Mouse (Mus musculus) lung, embryonic 14.5 days (tissue): ENCODE measurements around the gene Smg6. TPM values are rescaled to one million over a fixed set of nuclear protein-coding genes. Genes with fewer than 3 reads are reported as not detected.
"Not testable (repeated sequence)": the region's sequence is repeated elsewhere in the genome, so short reads cannot be mapped to it uniquely, and the experiment has no call there.

Experiments
- ATAC-seq: fragments of 200-750 bp; cut with Nextera tagmentation; 2 replicates; pipeline ENCODE4 v1.8.0; 2017; ENCODE audit warnings: mild to moderate bottlenecking, moderate TSS enrichment, moderate library complexity; ENCODE audit not compliant: insufficient read depth
- DNase-seq: peaks from one replicate; pipeline ENCODE4 v3.0.0-alpha.2; 2015
- H3K27ac ChIP-seq: fragments of 300-500 bp; sonication (generic); 2 replicates; pipeline ENCODE4 v1.5.1; 2014; ENCODE audit warnings: low read depth, mild to moderate bottlenecking, moderate library complexity
- H3K27me3 ChIP-seq: fragments of 300-500 bp; sonication (generic); 2 replicates; pipeline ENCODE4 v1.6.1; 2014; ENCODE audit warnings: low read length, control low read depth; ENCODE audit not compliant: insufficient read depth
- H3K36me3 ChIP-seq: fragments of 300-500 bp; sonication (generic); 2 replicates; pipeline ENCODE4 v1.6.1; 2014; ENCODE audit warnings: control low read depth; ENCODE audit not compliant: insufficient read depth
- H3K4me1 ChIP-seq: fragments of 300-500 bp; sonication (generic); 2 replicates; pipeline ENCODE4 v1.6.1; 2014; ENCODE audit warnings: antibody characterized with exemption, control low read depth; ENCODE audit not compliant: insufficient read depth
- H3K4me2 ChIP-seq: fragments of 300-500 bp; sonication (generic); 2 replicates; pipeline ENCODE4 v1.6.1; 2014; ENCODE audit warnings: mild to moderate bottlenecking
- H3K4me3 ChIP-seq: fragments of 300-500 bp; sonication (generic); 2 replicates; pipeline ENCODE4 v1.5.1; 2014; ENCODE audit warnings: low read depth, low read length
- H3K9ac ChIP-seq: fragments of 300-500 bp; sonication (generic); 2 replicates; pipeline ENCODE4 v1.6.1; 2014
- H3K9me3 ChIP-seq: fragments of 300-500 bp; sonication (generic); 2 replicates; pipeline ENCODE4 v1.6.1; 2016; ENCODE audit warnings: low read depth, low read length, control low read depth
- CTCF ChIP-seq: IDR thresholded peaks from 2 replicates; pipeline ENCODE4 v1.5.1; 2016; ENCODE audit warnings: antibody characterized with exemption, low read depth
- WGBS: fragments of 180-500 bp; shearing (Covaris S2); extraction: QIAGEN DNeasy Blood & Tissue Kit; methylation state at CpG from one replicate; pipeline ENCODE4 v1.1.7; 2014; 5-methylcytosine and 5-hydroxymethylcytosine counted together
- polyA plus RNA-seq: library from polyadenylated mRNA; unstranded; fragments of >200 nt; fragmentation: Nextera tagmentation; extraction: Ambion mirVana; gene quantifications from 2 replicates; pipeline ENCODE4 v1.2.1, GENCODE M21; 2014

Smg6 gene
- polyA plus RNA-seq, 1 experiment from 2014 or later: 16.4 TPM

DNA sequence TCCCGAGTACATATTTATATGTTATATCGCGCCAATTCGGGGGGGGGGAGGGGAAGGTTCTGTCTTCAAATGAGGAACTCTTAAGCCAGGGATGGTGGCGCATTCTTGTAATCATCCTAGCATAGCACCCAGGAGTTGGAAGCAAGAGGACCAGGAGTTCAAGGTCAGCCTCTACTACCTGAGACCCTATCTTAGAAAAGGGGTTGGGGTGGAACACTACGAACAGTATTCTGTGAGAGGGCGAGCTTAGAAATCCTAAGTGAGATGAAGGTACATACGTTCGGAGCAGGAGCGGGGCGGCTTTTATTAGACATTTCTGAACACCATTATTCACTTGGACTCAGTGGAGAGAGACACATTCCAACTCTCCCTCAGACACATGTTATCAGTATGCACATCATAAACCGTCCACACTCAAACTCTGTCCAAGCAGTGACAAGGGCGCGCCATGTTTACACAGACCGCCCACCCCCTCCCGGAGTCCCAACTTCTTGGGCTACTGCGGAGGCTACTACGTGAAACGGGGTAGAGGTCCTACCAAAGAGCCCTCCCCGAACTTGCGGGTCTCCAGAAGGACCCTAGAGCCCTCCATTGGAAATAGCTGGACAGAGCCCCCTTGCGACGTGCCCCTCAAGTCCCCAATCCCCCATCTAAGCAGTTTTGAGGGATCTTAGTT lies 243.9 kb downstream of the Smg6 start, which contains the start of gene Hic1:
Hic1 (minus strand) TSS at position 115 of the 676 bp plus-strand sequence.
- Histone ChIP-seq H3K36me3 (peaks cover 32% of the 10 kb centered on the region), H3K4me3 (peak within 1 kb of the TSS; percentile 77), H3K27me3 (peaks cover 79% of the 10 kb centered on the region), H3K9me3 (no peaks in the 10 kb centered on the region), H3K27ac (peak within 1 kb of the TSS; percentile 95), H3K9ac (peak within 1 kb of the TSS; percentile 91), H3K4me2 (peak within 1 kb of the TSS; percentile 76), H3K4me1 (peaks cover 2% of the 10 kb centered on the region)
- ATAC-seq: no peak
- peak; percentile 69 for DNase-seq
- 2% methylated on average over 23 of the region's 23 CpGs for WGBS
- TF ChIP-seq CTCF: no peak

DNA sequence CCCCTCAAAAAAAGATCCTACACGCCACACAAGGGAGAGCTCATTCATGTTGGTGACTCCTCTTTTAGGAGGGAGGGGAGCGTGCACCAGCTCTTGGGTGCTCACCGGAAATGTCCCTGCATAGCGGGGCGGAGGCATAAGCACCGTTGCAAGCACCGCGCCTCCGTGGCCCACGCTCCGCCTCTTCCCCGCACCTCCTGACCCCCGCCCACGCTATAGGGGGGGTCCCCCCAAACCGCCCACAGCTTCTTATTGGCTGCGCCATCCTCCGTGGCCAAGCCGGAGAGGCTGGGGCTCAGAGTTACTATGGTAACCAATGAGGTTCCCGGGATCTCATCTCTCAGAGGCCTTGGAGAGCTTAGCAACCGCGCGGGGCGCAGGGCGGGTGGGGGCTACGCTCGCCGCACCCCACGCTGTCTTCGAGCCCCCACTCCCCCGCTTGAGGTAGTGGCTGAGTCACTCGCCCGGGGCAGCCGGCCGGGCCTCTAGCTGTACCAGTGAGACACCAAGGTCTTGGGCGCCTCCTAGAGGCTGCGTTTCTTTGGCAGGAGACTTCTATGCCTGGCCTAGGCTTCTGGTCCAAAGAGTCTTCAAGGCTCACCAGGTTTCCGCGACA lies 244.6 kb downstream of the Smg6 start:
- peak overlapping the region; percentile 77 for H3K4me3 ChIP-seq
- H3K4me2 ChIP-seq: peak overlapping the region; percentile 76
- H3K9ac ChIP-seq: no peak overlapping the region
- WGBS: under 1% methylated on average over 38 of the region's 38 CpGs
- DNase-seq (peak; percentile 98), ATAC-seq (peak; percentile 45)
- TF ChIP-seq CTCF: peak; percentile 77
- peaks cover 2% of the 10 kb centered on the region for H3K4me1 ChIP-seq
- peaks cover 25% of the 10 kb centered on the region for H3K36me3 ChIP-seq
- peaks cover 72% of the 10 kb centered on the region for H3K27me3 ChIP-seq
- H3K9me3 ChIP-seq: no peaks in the 10 kb centered on the region
- peak overlapping the region; percentile 33; the same call in 1 of the 2 replicates for H3K27ac ChIP-seq

DNA sequence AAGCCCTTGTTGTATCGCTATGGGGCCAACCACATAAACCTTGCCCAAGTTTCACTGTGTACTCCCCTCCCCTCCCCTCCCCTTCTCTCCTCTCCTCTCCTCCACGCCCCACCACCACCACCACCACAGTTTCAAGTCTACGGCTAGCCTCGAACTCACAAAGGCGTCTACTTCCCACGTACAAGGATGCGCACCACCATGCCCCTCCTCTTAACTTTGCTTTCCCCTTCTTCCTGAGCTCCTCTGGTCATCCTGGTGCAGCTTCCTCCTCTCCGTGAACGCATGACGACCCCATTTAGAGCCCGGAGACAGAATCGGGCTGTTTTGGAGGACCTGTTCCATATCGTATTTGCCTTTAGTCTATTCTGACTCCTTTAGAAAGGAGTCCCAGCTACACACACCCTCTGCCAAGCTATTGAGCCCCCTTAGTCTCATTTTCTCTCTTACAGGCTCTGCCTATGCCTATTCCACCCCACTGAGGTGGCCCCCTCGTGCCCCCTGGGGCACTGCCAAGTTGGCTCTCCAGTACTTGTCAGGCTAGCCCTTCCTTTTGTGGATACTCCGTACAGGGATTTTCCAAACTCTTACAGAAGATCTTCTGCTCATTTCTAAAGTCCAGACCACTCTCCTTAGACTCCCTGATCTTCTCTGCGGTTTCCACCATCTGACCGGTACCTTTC lies 245.7 kb downstream of the Smg6 start:
- DNase-seq: no peak
- H3K27me3 ChIP-seq: peaks cover 61% of the 10 kb centered on the region
- H3K9ac ChIP-seq: no peak overlapping the region
- H3K4me1 ChIP-seq: peaks cover 2% of the 10 kb centered on the region
- 13% methylated on average over 17 of the region's 17 CpGs for WGBS
- H3K36me3 ChIP-seq: peaks cover 16% of the 10 kb centered on the region
- peak overlapping the region; percentile 61; the same call in 1 of the 2 replicates for H3K4me3 ChIP-seq
- ATAC-seq: no peak
- no peak overlapping the region for H3K27ac ChIP-seq
- H3K4me2 ChIP-seq: peak overlapping the region; percentile 92
- no peaks in the 10 kb centered on the region for H3K9me3 ChIP-seq
- TF ChIP-seq CTCF: no peak

DNA sequence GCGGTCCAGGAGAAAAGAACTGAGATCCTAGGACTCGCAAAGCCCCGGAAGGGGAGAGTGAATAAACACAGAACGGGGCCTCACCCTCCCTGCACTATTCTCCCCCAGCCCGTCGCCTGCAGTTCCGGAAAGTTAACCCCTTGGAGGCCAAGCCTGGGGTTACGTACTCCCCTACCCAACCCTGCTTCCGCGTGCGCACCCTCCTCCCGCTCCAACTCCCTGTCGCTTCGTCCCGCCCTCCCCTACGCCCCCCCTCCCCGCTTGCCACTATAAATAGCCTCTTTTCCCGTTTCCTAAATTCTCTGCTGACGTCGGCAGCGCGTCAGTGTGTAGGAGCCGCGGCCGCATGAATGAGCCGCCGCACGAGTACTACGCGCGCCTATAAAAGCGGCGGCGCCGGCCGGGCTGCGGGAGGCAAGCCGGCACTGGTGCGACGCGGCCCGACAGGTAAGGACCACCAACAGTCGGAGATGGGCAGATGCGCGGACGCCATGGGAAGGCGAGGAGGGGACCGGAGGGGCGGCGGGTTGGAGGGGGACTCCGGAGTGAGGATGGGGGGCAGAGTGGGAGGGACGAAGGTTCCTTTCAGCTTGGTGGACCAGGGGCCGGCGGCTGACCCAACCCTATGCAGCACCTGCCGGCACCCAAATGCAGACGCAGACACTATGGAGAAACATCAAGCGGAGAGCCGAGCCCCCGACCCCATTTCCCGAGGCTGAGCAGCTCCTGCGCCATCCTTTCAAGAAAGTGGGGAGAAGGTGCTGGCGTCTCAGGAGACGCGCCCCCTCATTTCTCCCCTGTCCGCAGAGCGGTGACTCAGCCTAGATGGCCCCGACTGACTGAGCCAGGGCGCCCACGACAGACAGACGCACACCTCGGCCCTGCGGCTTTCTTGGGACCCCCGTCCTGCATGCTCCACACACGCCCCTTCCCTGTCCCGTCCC lies 246.8 kb downstream of the Smg6 start:
- peak overlapping the region; percentile 61 for H3K4me3 ChIP-seq
- peaks cover 14% of the 10 kb centered on the region for H3K36me3 ChIP-seq
- DNase-seq (peak; percentile 75), ATAC-seq (no peak; the same call in 1 of the 2 replicates)
- H3K4me2 ChIP-seq: peak overlapping the region; percentile 92
- H3K9me3 ChIP-seq: no peaks in the 10 kb centered on the region
- no peak for TF ChIP-seq CTCF
- WGBS: under 1% methylated on average over 75 of the region's 75 CpGs
- H3K9ac ChIP-seq: peak overlapping the region; percentile 20; the same call in 1 of the 2 replicates
- peaks cover 51% of the 10 kb centered on the region for H3K27me3 ChIP-seq
- no peak overlapping the region for H3K27ac ChIP-seq
- H3K4me1 ChIP-seq: peaks cover 2% of the 10 kb centered on the region

DNA sequence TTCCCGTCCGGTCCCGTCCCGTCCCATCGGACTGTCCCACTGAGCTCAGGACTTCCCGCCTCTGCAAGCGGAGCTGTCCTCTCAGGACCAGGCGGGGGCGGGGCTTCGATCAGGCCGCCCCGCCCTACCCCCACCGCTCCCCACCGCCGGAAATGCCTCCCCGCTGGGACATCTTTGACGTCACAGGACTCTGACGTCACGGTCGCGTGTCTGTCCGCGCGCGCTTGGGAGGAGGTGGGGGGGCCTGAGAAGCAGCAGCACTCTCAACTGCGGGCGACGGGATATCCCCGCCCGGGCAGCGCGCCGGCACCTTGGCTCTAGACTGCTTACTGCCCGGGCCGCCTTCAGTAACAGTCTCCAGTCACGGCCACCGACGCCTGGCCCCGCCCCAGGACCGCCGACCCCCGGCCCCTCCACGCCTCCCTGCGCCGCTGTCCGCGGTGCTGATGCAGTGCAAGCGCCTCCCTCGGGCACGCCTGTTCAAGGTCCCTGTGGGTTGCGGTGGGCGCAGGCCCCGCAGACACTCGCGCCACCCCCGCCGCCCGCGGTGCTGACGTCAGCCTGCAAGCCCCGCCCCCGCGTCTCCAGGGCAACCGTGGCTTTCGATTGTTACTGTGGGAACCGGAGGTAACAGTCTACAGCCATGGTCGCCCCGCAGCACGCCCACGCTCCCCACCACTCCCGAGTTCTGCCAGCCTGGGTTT lies 247.6 kb downstream of the Smg6 start:
- H3K4me3 ChIP-seq: peak overlapping the region; percentile 61
- no peak for TF ChIP-seq CTCF
- peaks cover 17% of the 10 kb centered on the region; the same call in 1 of the 2 replicates for H3K36me3 ChIP-seq
- H3K9me3 ChIP-seq: no peaks in the 10 kb centered on the region
- under 1% methylated on average over 71 of the region's 71 CpGs for WGBS
- peaks cover 43% of the 10 kb centered on the region for H3K27me3 ChIP-seq
- peak overlapping the region; percentile 92 for H3K4me2 ChIP-seq
- 0 out of 2 replicates have a peak overlapping the region, but pooled peaks have one; percentile 16 for H3K9ac ChIP-seq
- ATAC-seq (peak; percentile 51), DNase-seq (peak; percentile 91)
- H3K4me1 ChIP-seq: peaks cover 7% of the 10 kb centered on the region
- H3K27ac ChIP-seq: no peak overlapping the region

DNA sequence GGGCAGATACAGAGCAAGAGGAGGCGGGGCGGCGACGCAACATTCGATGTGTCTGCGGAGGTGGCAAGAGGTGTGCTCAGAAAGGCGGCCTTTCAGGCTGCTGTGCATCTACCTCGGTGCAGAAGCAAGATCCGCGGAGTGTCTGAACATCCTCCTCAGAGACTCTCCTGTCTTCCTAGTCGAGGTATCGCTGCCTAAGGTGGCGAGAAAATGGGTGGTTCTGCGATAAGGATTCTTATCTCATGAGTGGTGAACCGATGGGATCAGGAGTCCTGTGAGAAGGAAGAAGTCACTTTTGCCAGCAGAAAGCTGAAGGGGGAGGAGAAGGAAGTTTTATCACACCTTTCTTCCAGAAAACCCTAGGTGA lies 248.2 kb downstream of the Smg6 start:
- H3K27me3 ChIP-seq: peaks cover 38% of the 10 kb centered on the region
- TF ChIP-seq CTCF: no peak
- ATAC-seq (no peak), DNase-seq (no peak)
- H3K4me1 ChIP-seq: peaks cover 7% of the 10 kb centered on the region
- WGBS: 4% methylated on average over 15 of the region's 15 CpGs
- no peak overlapping the region for H3K27ac ChIP-seq
- peaks cover 17% of the 10 kb centered on the region; the same call in 1 of the 2 replicates for H3K36me3 ChIP-seq
- H3K4me2 ChIP-seq: peak overlapping the region; percentile 92
- H3K9ac ChIP-seq: no peak overlapping the region
- peak overlapping the region; percentile 61 for H3K4me3 ChIP-seq
- no peaks in the 10 kb centered on the region for H3K9me3 ChIP-seq

DNA sequence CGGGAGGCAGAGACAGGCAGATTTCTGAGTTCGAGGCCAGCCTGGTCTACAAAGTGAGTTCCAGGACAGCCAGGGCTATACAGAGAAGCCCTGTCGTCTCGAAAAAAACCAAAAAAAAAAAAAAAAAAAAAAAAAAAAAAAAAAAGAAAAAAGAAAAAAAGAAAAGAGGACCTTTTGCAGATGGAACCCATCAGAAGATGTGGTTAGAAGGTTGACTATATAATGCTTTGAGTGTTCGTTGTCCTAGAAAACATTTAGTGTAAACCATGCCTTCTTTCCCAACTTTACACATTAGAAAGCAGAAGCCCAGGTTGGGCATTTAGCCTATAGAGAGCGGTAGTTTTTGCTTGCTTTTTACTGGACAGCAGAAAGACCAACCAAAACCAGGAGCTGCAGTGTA lies 249.0 kb downstream of the Smg6 start:
- not testable (repeated sequence) for H3K9ac ChIP-seq, DNase-seq, H3K27ac ChIP-seq, H3K4me3 ChIP-seq, H3K4me1 ChIP-seq, H3K4me2 ChIP-seq, H3K9me3 ChIP-seq, ATAC-seq
- Histone ChIP-seq H3K36me3 (peaks cover 17% of the 10 kb centered on the region; the same call in 1 of the 2 replicates), H3K27me3 (peaks cover 35% of the 10 kb centered on the region)
- WGBS: 67% methylated on average over 6 of the region's 6 CpGs
